Mouse (Mus musculus) granulocyte monocyte progenitor cell, adult 5-6 weeks (primary cell): Measurements from ENCODE around the gene Xpnpep2. TPM values are rescaled to one million over a fixed set of nuclear protein-coding genes. Genes with fewer than 3 reads are reported as not detected.
A peak's percentile ranks its signal among the peaks of the same experiment; 100 is the strongest.

Source experiments
- ATAC-seq: replicated peaks from 2 replicates; pipeline ENCODE4 v1.8.0; 2016; ENCODE audit warnings: mild to moderate bottlenecking, moderate TSS enrichment, inconsistent platforms; ENCODE audit not compliant: poor library complexity, severe bottlenecking
- total RNA-seq, 2 experiments: library from RNA; stranded (forward) in 1 of 2; stranded (reverse) in 1 of 2; fragments of 200-712, 200-1000 nt in 1 of 2; fragments of >200 nt in 1 of 2; fragmentation: Nextera tagmentation in 1 of 2; gene quantifications; 2 replicates each; pipeline ENCODE4 v1.2.3; 2014 to 2017

Gene Xpnpep2
- total RNA-seq, 2 experiments from 2014 or later, result not detected

GRCm38 (mm10) chrX:48124132-48125071 lies 15.9 kb downstream of the Xpnpep2 start:
- ATAC-seq, result peak; percentile 72

- no peak for ATAC-seq
Measured at GRCm38 (mm10) chrX:48126903-48127476, 18.5 kb downstream of the Xpnpep2 start.

GRCm38 (mm10) chrX:48127502-48128218 lies 19.1 kb downstream of the Xpnpep2 start:
- ATAC-seq, result peak; percentile 94

GRCm38 (mm10) chrX:48129167-48129566 lies 20.6 kb downstream of the Xpnpep2 start:
- peak; percentile 29 for ATAC-seq

GRCm38 (mm10) chrX:48136935-48137334 lies 28.4 kb downstream of the Xpnpep2 start:
- no peak for ATAC-seq

- no peak for ATAC-seq
Measured at GRCm38 (mm10) chrX:48138011-48138410, 29.5 kb downstream of the Xpnpep2 start.

GRCm38 (mm10) chrX:48138539-48139275 lies 30.2 kb downstream of the Xpnpep2 start:
- ATAC-seq, result peak; percentile 47

GRCm38 (mm10) chrX:48139368-48140285 lies 31.1 kb downstream of the Xpnpep2 start:
- peak; percentile 17 for ATAC-seq

- peak; percentile 66 for ATAC-seq
Measured at GRCm38 (mm10) chrX:48140286-48140877, 31.9 kb downstream of the Xpnpep2 start.

GRCm38 (mm10) chrX:48141481-48141880 lies 33.0 kb downstream of the Xpnpep2 start:
- ATAC-seq, result no peak

- peak; percentile 64 for ATAC-seq
Measured at GRCm38 (mm10) chrX:48143415-48144335, 35.1 kb downstream of the Xpnpep2 start.

- ATAC-seq, result peak; percentile 82
Measured at GRCm38 (mm10) chrX:48146262-48146661, 37.7 kb downstream of the Xpnpep2 start, which contains the start of gene Sash3. TSS of gene Sash3 (plus strand) at chrX:48146436.

GRCm38 (mm10) chrX:48147226-48147625 lies 38.7 kb downstream of the Xpnpep2 start:
- ATAC-seq, result no peak

- peak; percentile 45 for ATAC-seq
Measured at GRCm38 (mm10) chrX:48147741-48148186, 39.2 kb downstream of the Xpnpep2 start.

GRCm38 (mm10) chrX:48152106-48152505 lies 43.6 kb downstream of the Xpnpep2 start:
- ATAC-seq, result no peak

GRCm38 (mm10) chrX:48153414-48153813 lies 44.9 kb downstream of the Xpnpep2 start:
- ATAC-seq, result peak; percentile 95

- ATAC-seq, result no peak
Measured at GRCm38 (mm10) chrX:48153949-48154348, 45.4 kb downstream of the Xpnpep2 start.

- no peak for ATAC-seq
Measured at GRCm38 (mm10) chrX:48155489-48155888, 47.0 kb downstream of the Xpnpep2 start.
